Mouse (Mus musculus) kidney, embryonic 14.5 days (tissue): ENCODE results near the gene Morn3. TPM values are rescaled to one million over a fixed set of nuclear protein-coding genes. Genes with fewer than 3 reads are reported as not detected.

ENCODE experiments used
- ATAC-seq: fragments of 200-750 bp; cut with Nextera tagmentation; 2 replicates; pipeline ENCODE4 v1.8.0; 2017; ENCODE audit warnings: moderate number of reproducible peaks, mild to moderate bottlenecking, moderate TSS enrichment, moderate library complexity; ENCODE audit not compliant: low FRiP score, low TSS enrichment
- H3K27ac ChIP-seq: fragments of 300-500 bp; sonication (generic); 2 replicates; pipeline ENCODE4 v1.5.1; 2014; ENCODE audit warnings: low read depth, mild to moderate bottlenecking, low read length, moderate library complexity, mixed read lengths
- H3K27me3 ChIP-seq: fragments of 300-500 bp; sonication (generic); 2 replicates; pipeline ENCODE4 v1.6.1; 2014; ENCODE audit warnings: mild to moderate bottlenecking, low read length; ENCODE audit not compliant: control insufficient read depth, insufficient read depth
- H3K36me3 ChIP-seq: fragments of 300-500 bp; sonication (generic); 2 replicates; pipeline ENCODE4 v1.6.1; 2014; ENCODE audit warnings: low read length, mixed read lengths; ENCODE audit not compliant: control insufficient read depth, insufficient read depth
- H3K4me1 ChIP-seq: fragments of 300-500 bp; sonication (generic); 2 replicates; pipeline ENCODE4 v1.6.1; 2014; ENCODE audit warnings: low read length, mixed read lengths; ENCODE audit not compliant: control insufficient read depth, insufficient read depth
- H3K4me2 ChIP-seq: fragments of 300-500 bp; sonication (generic); replicated peaks from 2 replicates; pipeline ENCODE4 v1.6.1; 2014; ENCODE audit warnings: low read depth, mild to moderate bottlenecking, low read length
- H3K4me3 ChIP-seq: fragments of 300-500 bp; sonication (generic); 2 replicates; pipeline ENCODE4 v1.5.1; 2014; ENCODE audit warnings: mild to moderate bottlenecking, low read length
- H3K9ac ChIP-seq: fragments of 300-500 bp; sonication (generic); 2 replicates; pipeline ENCODE4 v1.6.1; 2014; ENCODE audit warnings: low read depth, mild to moderate bottlenecking, low read length, moderate library complexity
- H3K9me3 ChIP-seq: fragments of 300-500 bp; sonication (generic); 2 replicates; pipeline ENCODE4 v1.6.1; 2016; ENCODE audit warnings: low read length; ENCODE audit not compliant: control insufficient read depth
- WGBS: fragments of 180-500 bp; shearing (Covaris S2); extraction: QIAGEN DNeasy Blood & Tissue Kit; methylation state at CpG from one replicate; pipeline ENCODE4 v1.1.7; 2014; 5-methylcytosine and 5-hydroxymethylcytosine counted together
- polyA plus RNA-seq: library from polyadenylated mRNA; unstranded; fragments of >200 nt; fragmentation: Nextera tagmentation; extraction: Ambion mirVana; gene quantifications from 2 replicates; pipeline ENCODE4 v1.2.1, GENCODE M21; 2014

Gene Morn3
- polyA plus RNA-seq, 1 experiment from 2014 or later, result 1.7 TPM

GRCm38 (mm10) chr5:123033646-123034160, 13.1 kb downstream of the Morn3 start:
- WGBS, result 71% methylated on average over 7 of the region's 7 CpGs
- ATAC-seq, result no peak
- H3K27me3 ChIP-seq, result no peaks in the 10 kb centered on the region

DNA sequence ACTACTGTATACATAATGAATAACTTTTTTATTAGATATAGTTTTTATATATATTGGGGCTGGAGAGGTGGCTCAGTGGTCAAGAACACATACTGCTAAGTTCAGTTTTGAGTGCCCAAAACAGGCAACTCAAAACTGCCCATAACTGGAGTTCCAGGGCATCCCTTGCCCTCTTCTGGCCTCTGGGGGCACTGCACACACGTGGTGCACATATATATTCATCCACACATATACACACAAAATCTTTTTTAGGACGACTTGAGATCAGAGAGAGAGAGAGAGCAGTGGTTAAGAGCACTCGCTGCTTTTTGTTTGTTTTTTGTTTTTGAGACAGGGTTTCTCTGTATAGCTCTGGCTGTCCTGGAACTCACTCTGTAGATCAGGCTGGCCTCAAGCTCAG, 15.5 kb downstream of the Morn3 start:
- Histone ChIP-seq H3K27me3 (no peaks in the 10 kb centered on the region), H3K9me3 (no peaks in the 10 kb centered on the region), H3K4me2 (no peak overlapping the region), H3K4me1 (peaks cover 2% of the 10 kb centered on the region; the same call in 1 of the 2 replicates), H3K4me3 (no peak overlapping the region), H3K9ac (no peak overlapping the region), H3K27ac (no peak overlapping the region), H3K36me3 (peaks cover 15% of the 10 kb centered on the region; the same call in 1 of the 2 replicates)
- ATAC-seq, result no peak
- WGBS, result 93% methylated on average over 3 of the region's 3 CpGs

More at GRCm38 (mm10) chr5:123033646-123034160, 13.1 kb downstream of the Morn3 start:
- Histone ChIP-seq H3K4me3 (no peak overlapping the region), H3K36me3 (peaks cover 15% of the 10 kb centered on the region; the same call in 1 of the 2 replicates), H3K9ac (no peak overlapping the region), H3K9me3 (no peaks in the 10 kb centered on the region), H3K27ac (no peak overlapping the region), H3K4me2 (no peak overlapping the region), H3K4me1 (no peaks in the 10 kb centered on the region)

DNA sequence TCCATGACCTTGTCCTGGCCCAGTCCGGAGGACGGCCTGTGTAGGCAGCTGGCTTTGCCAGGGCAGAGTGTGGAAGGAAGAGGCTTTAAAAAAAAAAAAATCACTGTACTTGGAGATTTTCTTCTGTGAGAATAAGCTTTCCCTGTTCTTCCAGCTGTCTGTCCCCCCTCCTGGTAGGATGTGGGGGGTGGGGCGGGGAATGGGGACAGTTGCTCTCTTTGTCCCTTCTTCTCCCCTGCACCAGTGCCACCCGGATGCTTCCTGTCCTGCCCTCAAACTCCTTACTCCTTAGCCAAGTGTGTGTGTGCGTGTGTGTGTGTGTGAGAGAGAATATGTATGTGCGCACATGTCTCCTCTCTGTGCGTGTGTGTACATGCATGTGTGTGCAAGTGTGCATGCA, 17.1 kb downstream of the Morn3 start:
- H3K9ac ChIP-seq, result no peak overlapping the region
- H3K4me3 ChIP-seq, result no peak overlapping the region
- no peak overlapping the region for H3K4me2 ChIP-seq
- no peak for ATAC-seq
- 91% methylated on average over 7 of the region's 7 CpGs for WGBS
- H3K4me1 ChIP-seq, result peaks cover 11% of the 10 kb centered on the region
- H3K27ac ChIP-seq, result no peak overlapping the region
- H3K27me3 ChIP-seq, result no peaks in the 10 kb centered on the region
- no peaks in the 10 kb centered on the region for H3K9me3 ChIP-seq
- H3K36me3 ChIP-seq, result peaks cover 15% of the 10 kb centered on the region; the same call in 1 of the 2 replicates

GRCm38 (mm10) chr5:123027436-123027835, 19.4 kb downstream of the Morn3 start:
- Histone ChIP-seq H3K4me1 (peaks cover 11% of the 10 kb centered on the region), H3K36me3 (peaks cover 15% of the 10 kb centered on the region; the same call in 1 of the 2 replicates), H3K4me3 (no peak overlapping the region), H3K27ac (no peak overlapping the region), H3K9me3 (no peaks in the 10 kb centered on the region), H3K4me2 (no peak overlapping the region), H3K27me3 (no peaks in the 10 kb centered on the region), H3K9ac (no peak overlapping the region)
- ATAC-seq, result no peak
- WGBS, result 61% methylated on average over 6 of the region's 6 CpGs

DNA sequence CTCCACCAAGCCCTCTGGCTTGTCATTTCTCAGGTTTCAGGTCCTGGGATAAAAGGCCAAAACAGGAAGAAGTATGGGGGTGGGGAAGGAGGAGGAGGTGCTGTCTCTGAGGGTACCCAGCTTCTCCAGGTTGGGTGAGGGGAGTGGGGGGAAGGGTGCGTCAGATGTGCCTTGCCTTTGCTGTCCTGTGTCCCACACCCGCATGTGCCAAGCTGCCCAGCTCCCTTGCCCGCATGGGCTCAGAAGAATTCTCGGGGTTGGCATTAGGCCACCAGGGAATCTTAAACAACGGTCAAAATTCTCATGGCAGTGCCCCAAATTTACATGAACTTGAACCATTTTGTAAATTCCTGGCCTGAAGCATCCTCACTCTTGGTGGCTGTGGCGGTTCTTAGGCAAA, 20.4 kb downstream of the Morn3 start:
- no peak overlapping the region for H3K27ac ChIP-seq
- no peak for ATAC-seq
- WGBS, result 70% methylated on average over 6 of the region's 6 CpGs
- H3K27me3 ChIP-seq, result no peaks in the 10 kb centered on the region
- H3K4me2 ChIP-seq, result no peak overlapping the region
- peaks cover 15% of the 10 kb centered on the region; the same call in 1 of the 2 replicates for H3K36me3 ChIP-seq
- H3K9ac ChIP-seq, result no peak overlapping the region
- peaks cover 11% of the 10 kb centered on the region for H3K4me1 ChIP-seq
- no peaks in the 10 kb centered on the region for H3K9me3 ChIP-seq
- no peak overlapping the region for H3K4me3 ChIP-seq

- peak; percentile 20; the same call in 1 of the 2 replicates for ATAC-seq
- H3K9me3 ChIP-seq, result no peaks in the 10 kb centered on the region
Observed at GRCm38 (mm10) chr5:123024965-123025573, 21.7 kb downstream of the Morn3 start.

GRCm38 (mm10) chr5:123024312-123024711, 22.5 kb downstream of the Morn3 start:
- Histone ChIP-seq H3K4me2 (no peak overlapping the region), H3K9me3 (no peaks in the 10 kb centered on the region), H3K9ac (no peak overlapping the region), H3K27me3 (no peaks in the 10 kb centered on the region), H3K36me3 (peaks cover 2% of the 10 kb centered on the region; the same call in 1 of the 2 replicates), H3K4me3 (no peak overlapping the region), H3K27ac (no peak overlapping the region), H3K4me1 (peaks cover 11% of the 10 kb centered on the region)
- no peak for ATAC-seq
- 89% methylated on average over 6 of the region's 6 CpGs for WGBS

More at GRCm38 (mm10) chr5:123024965-123025573, 21.7 kb downstream of the Morn3 start:
- Histone ChIP-seq H3K4me1 (peaks cover 11% of the 10 kb centered on the region), H3K9ac (no peak overlapping the region), H3K36me3 (peaks cover 9% of the 10 kb centered on the region; the same call in 1 of the 2 replicates), H3K4me2 (no peak overlapping the region), H3K4me3 (no peak overlapping the region), H3K27me3 (no peaks in the 10 kb centered on the region), H3K27ac (no peak overlapping the region)
- WGBS, result 45% methylated on average over 9 of the region's 9 CpGs

- no peak overlapping the region for H3K9ac ChIP-seq
- no peaks in the 10 kb centered on the region for H3K36me3 ChIP-seq
- H3K27me3 ChIP-seq, result no peaks in the 10 kb centered on the region
- no peak overlapping the region for H3K4me3 ChIP-seq
- no peak overlapping the region for H3K4me2 ChIP-seq
- 89% methylated on average over 6 of the region's 6 CpGs for WGBS
- ATAC-seq, result no peak
- no peak overlapping the region for H3K27ac ChIP-seq
- H3K9me3 ChIP-seq, result no peaks in the 10 kb centered on the region
- peaks cover 11% of the 10 kb centered on the region for H3K4me1 ChIP-seq
Observed at GRCm38 (mm10) chr5:123023049-123023448, 23.8 kb downstream of the Morn3 start.

DNA sequence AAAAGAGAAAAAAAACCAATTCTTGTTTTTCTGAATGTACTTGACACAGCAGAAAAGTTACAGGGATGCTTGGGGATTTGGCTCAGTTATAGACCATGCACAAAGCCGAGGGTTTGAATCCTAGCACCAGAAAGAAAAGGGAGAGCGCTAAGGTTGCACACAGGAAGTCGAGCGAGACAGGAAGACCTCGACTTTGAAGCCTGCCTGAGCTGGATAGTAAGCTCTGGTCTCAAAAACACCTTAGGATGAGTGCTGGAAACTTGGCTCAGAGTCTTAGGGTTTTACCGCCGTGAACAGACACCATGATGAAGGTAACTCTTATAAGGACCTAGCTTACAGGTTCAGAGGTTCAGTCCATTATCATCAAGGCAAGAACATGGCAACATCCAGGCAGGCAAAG, 25.4 kb downstream of the Morn3 start:
- H3K36me3 ChIP-seq, result no peaks in the 10 kb centered on the region
- WGBS, result 87% methylated on average over 7 of the region's 7 CpGs
- H3K4me2 ChIP-seq, result no peak overlapping the region
- H3K4me3 ChIP-seq, result no peak overlapping the region
- H3K4me1 ChIP-seq, result peaks cover 23% of the 10 kb centered on the region
- no peak for ATAC-seq
- H3K9me3 ChIP-seq, result no peaks in the 10 kb centered on the region
- H3K27me3 ChIP-seq, result no peaks in the 10 kb centered on the region
- H3K9ac ChIP-seq, result no peak overlapping the region
- H3K27ac ChIP-seq, result no peak overlapping the region
